Mouse (Mus musculus) intestine, embryonic 15.5 days (tissue): ENCODE measurements around the gene Ppox. TPM values are rescaled to one million over a fixed set of nuclear protein-coding genes. Genes with fewer than 3 reads are reported as not detected.
"Not testable (repeated sequence)": the region's sequence is repeated elsewhere in the genome, so short reads cannot be mapped to it uniquely, and the experiment has no call there.

ENCODE experiments used
- ATAC-seq: fragments of 200-750 bp; cut with Nextera tagmentation; 2 replicates; pipeline ENCODE4 v1.8.0; 2017; ENCODE audit warnings: moderate TSS enrichment, moderate library complexity
- H3K27ac ChIP-seq: fragments of 300-500 bp; sonication (generic); 2 replicates; pipeline ENCODE4 v1.5.1; 2015; ENCODE audit warnings: mild to moderate bottlenecking, inconsistent platforms
- H3K27me3 ChIP-seq: fragments of 300-500 bp; sonication (generic); replicated peaks from 2 replicates; pipeline ENCODE4 v1.6.1; 2015; ENCODE audit warnings: inconsistent platforms
- H3K36me3 ChIP-seq: fragments of 300-500 bp; sonication (generic); 2 replicates; pipeline ENCODE4 v1.6.1; 2015; ENCODE audit warnings: inconsistent platforms
- H3K4me1 ChIP-seq: fragments of 300-500 bp; sonication (generic); replicated peaks from 2 replicates; pipeline ENCODE4 v1.6.1; 2015; ENCODE audit warnings: inconsistent platforms
- H3K4me2 ChIP-seq: fragments of 300-500 bp; sonication (generic); replicated peaks from 2 replicates; pipeline ENCODE4 v1.6.1; 2015; ENCODE audit warnings: mild to moderate bottlenecking, inconsistent platforms
- H3K4me3 ChIP-seq: fragments of 300-500 bp; sonication (generic); replicated peaks from 2 replicates; pipeline ENCODE4 v1.5.1; 2015; ENCODE audit warnings: inconsistent platforms
- H3K9ac ChIP-seq: fragments of 300-500 bp; sonication (generic); 2 replicates; pipeline ENCODE4 v1.6.1; 2015; ENCODE audit warnings: inconsistent platforms
- H3K9me3 ChIP-seq: fragments of 300-500 bp; sonication (generic); 2 replicates; pipeline ENCODE4 v1.6.1; 2016; ENCODE audit warnings: inconsistent platforms
- WGBS: fragments of 180-500 bp; shearing (Covaris S2); methylation state at CpG from one replicate; pipeline ENCODE4 v1.1.7; 2015; 5-methylcytosine and 5-hydroxymethylcytosine counted together
- polyA plus RNA-seq: library from polyadenylated mRNA; unstranded; fragments of >200 nt; fragmentation: Nextera tagmentation; extraction: Ambion mirVana; gene quantifications from 2 replicates; pipeline ENCODE4 v1.2.1, GENCODE M21; 2015

Gene Ppox
- polyA plus RNA-seq, 1 experiment from 2014 or later, result 38.7 TPM

GRCm38 (mm10) chr1:171306157-171306556, 25.2 kb upstream of the Ppox start:
- WGBS, result 74% methylated on average over 5 of the region's 5 CpGs

DNA sequence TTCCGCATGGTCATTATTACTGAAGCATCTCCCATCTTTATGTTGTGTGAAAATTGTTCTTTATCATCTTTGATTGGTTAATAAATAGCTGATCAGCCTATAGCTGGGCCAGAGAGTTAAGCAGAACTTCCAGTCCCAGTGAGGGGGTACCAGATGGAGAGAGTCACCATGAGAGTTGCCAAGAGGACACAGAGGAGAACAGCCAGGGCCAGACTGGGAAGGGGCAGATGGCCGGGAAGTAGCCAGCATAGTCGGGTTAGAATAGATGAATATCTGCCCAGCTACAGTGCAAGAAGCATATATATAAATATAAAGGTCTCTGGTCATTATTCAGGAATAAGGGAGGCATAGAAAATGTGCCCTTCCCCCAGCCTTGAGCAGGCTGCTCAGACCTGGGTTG, 17.2 kb upstream of the Ppox start:
- H3K4me3 ChIP-seq, result no peak overlapping the region
- no peaks in the 10 kb centered on the region for H3K27me3 ChIP-seq
- peaks cover 3% of the 10 kb centered on the region; the same call in 1 of the 2 replicates for H3K4me1 ChIP-seq
- no peak overlapping the region for H3K4me2 ChIP-seq
- WGBS, result 55% methylated on average over 3 of the region's 3 CpGs
- no peaks in the 10 kb centered on the region for H3K9me3 ChIP-seq
- H3K36me3 ChIP-seq, result no peaks in the 10 kb centered on the region
- ATAC-seq, result no peak
- H3K27ac ChIP-seq, result no peak overlapping the region
- no peak overlapping the region for H3K9ac ChIP-seq

More at GRCm38 (mm10) chr1:171306157-171306556, 25.2 kb upstream of the Ppox start:
- H3K9me3 ChIP-seq, H3K4me3 ChIP-seq, H3K27ac ChIP-seq, H3K9ac ChIP-seq, ATAC-seq, H3K27me3 ChIP-seq, H3K36me3 ChIP-seq, H3K4me2 ChIP-seq, H3K4me1 ChIP-seq: not testable (repeated sequence)

GRCm38 (mm10) chr1:171295063-171295402, 14.0 kb upstream of the Ppox start:
- Histone ChIP-seq H3K27ac (peak overlapping the region; percentile 97), H3K27me3 (no peaks in the 10 kb centered on the region), H3K9ac (no peak overlapping the region), H3K36me3 (peaks cover under 1% of the 10 kb centered on the region; the same call in 1 of the 2 replicates), H3K9me3 (no peaks in the 10 kb centered on the region), H3K4me3 (peak overlapping the region; percentile 71), H3K4me1 (peaks cover 3% of the 10 kb centered on the region; the same call in 1 of the 2 replicates), H3K4me2 (peak overlapping the region; percentile 66)
- 13% methylated on average over 3 of the region's 3 CpGs for WGBS
- peak; percentile 26 for ATAC-seq

- H3K4me2 ChIP-seq, result peak within 1 kb of the TSS; percentile 66
- peak within 1 kb of the TSS; percentile 97 for H3K27ac ChIP-seq
- peak within 1 kb of the TSS; percentile 71 for H3K4me3 ChIP-seq
- no peaks in the 10 kb centered on the region for H3K9me3 ChIP-seq
- H3K36me3 ChIP-seq, result peaks cover 6% of the 10 kb centered on the region; the same call in 1 of the 2 replicates
- peak within 1 kb of the TSS; percentile 78 for H3K9ac ChIP-seq
- under 1% methylated on average over 42 of the region's 42 CpGs for WGBS
- peaks cover 3% of the 10 kb centered on the region; the same call in 1 of the 2 replicates for H3K4me1 ChIP-seq
- peak; percentile 90 for ATAC-seq
- no peaks in the 10 kb centered on the region for H3K27me3 ChIP-seq
Observed at GRCm38 (mm10) chr1:171294298-171295062, 13.5 kb upstream of the Ppox start, which contains the start of gene Ufc1. TSS of gene Ufc1 (minus strand) at chr1:171295024.

DNA sequence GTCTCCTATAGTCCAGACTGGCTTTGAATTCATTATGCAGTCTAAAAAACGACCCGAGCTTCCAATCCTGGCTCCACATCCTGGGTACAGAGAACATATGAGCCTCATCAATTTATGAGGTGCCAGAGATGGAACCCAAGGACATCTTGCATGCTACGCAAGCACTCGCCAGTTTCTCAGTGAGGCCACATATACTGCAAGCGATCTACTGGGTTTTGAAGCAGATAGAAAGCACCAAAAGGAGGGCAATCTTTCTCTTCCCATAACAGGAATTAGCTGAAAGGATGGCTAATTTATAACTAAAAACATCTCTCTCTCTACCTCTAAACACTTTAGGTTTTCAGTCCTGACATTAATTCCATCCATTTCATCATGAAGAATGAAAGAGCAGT, 12.9 kb upstream of the Ppox start:
- H3K9ac ChIP-seq, result peak overlapping the region; percentile 78
- peaks cover 10% of the 10 kb centered on the region; the same call in 1 of the 2 replicates for H3K36me3 ChIP-seq
- peaks cover 3% of the 10 kb centered on the region; the same call in 1 of the 2 replicates for H3K4me1 ChIP-seq
- peak overlapping the region; percentile 71 for H3K4me3 ChIP-seq
- no peak for ATAC-seq
- peak overlapping the region; percentile 66 for H3K4me2 ChIP-seq
- H3K27me3 ChIP-seq, result no peaks in the 10 kb centered on the region
- peak overlapping the region; percentile 97; the same call in 1 of the 2 replicates for H3K27ac ChIP-seq
- H3K9me3 ChIP-seq, result no peaks in the 10 kb centered on the region
- WGBS, result 33% methylated on average over 5 of the region's 5 CpGs

- Histone ChIP-seq H3K27me3 (no peaks in the 10 kb centered on the region), H3K4me1 (peaks cover 3% of the 10 kb centered on the region; the same call in 1 of the 2 replicates), H3K27ac (no peak overlapping the region), H3K4me2 (peak overlapping the region; percentile 66), H3K4me3 (no peak overlapping the region), H3K36me3 (peaks cover 15% of the 10 kb centered on the region; the same call in 1 of the 2 replicates), H3K9ac (no peak overlapping the region), H3K9me3 (no peaks in the 10 kb centered on the region)
- no peak for ATAC-seq
- 84% methylated on average over 3 of the region's 3 CpGs for WGBS
Observed at GRCm38 (mm10) chr1:171293351-171293750, 12.4 kb upstream of the Ppox start.

DNA sequence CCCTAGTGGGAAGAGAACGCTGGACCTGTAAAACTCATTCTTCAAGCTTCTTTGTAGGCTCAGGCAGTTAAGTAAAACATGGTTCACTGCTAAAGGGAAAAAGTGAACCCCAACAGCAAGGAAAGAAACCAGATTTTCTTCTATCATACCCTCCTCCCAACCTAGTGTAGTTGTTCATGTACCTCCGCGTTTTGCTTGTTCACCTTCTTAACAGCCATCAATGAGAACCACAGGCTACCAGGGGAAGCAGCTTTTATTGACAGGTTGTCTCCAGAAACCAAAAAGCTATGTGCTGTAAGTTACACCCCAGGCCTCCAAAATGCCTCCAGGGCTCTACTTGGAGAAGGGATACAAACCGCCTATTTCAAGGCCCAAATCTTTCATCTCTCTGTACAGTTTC, 7.3 kb upstream of the Ppox start:
- peaks cover 16% of the 10 kb centered on the region for H3K4me1 ChIP-seq
- H3K27me3 ChIP-seq, result no peaks in the 10 kb centered on the region
- H3K36me3 ChIP-seq, result peaks cover 25% of the 10 kb centered on the region; the same call in 1 of the 2 replicates
- peak overlapping the region; percentile 81 for H3K4me2 ChIP-seq
- ATAC-seq, result no peak
- H3K27ac ChIP-seq, result peak overlapping the region; percentile 18; the same call in 1 of the 2 replicates
- H3K9me3 ChIP-seq, result no peaks in the 10 kb centered on the region
- no peak overlapping the region for H3K9ac ChIP-seq
- H3K4me3 ChIP-seq, result peak overlapping the region; percentile 99; the same call in 1 of the 2 replicates
- 65% methylated on average over 4 of the region's 4 CpGs for WGBS

GRCm38 (mm10) chr1:171287136-171288081, 6.4 kb upstream of the Ppox start, which contains the start of gene Usp21:
TSS of gene Usp21 (minus strand) at chr1:171287991.
- ATAC-seq, result peak; percentile 96

GRCm38 (mm10) chr1:171286517-171286916, 5.5 kb upstream of the Ppox start:
- no peak overlapping the region for H3K27ac ChIP-seq
- peaks cover 32% of the 10 kb centered on the region for H3K36me3 ChIP-seq
- H3K9me3 ChIP-seq, result no peaks in the 10 kb centered on the region
- peak overlapping the region; percentile 99; the same call in 1 of the 2 replicates for H3K4me3 ChIP-seq
- H3K9ac ChIP-seq, result peak overlapping the region; percentile 2; the same call in 1 of the 2 replicates
- no peaks in the 10 kb centered on the region for H3K27me3 ChIP-seq
- no peak for ATAC-seq
- H3K4me2 ChIP-seq, result peak overlapping the region; percentile 81; the same call in 1 of the 2 replicates
- peaks cover 22% of the 10 kb centered on the region for H3K4me1 ChIP-seq
- WGBS, result 87% methylated on average over 19 of the region's 19 CpGs

More at GRCm38 (mm10) chr1:171287136-171288081, 6.4 kb upstream of the Ppox start, which contains the start of gene Usp21:
- Histone ChIP-seq H3K9me3 (no peaks in the 10 kb centered on the region), H3K9ac (peak within 1 kb of the TSS; percentile 95), H3K27me3 (no peaks in the 10 kb centered on the region), H3K36me3 (peaks cover 28% of the 10 kb centered on the region), H3K4me2 (peak within 1 kb of the TSS; percentile 81), H3K4me3 (peak within 1 kb of the TSS; percentile 99), H3K4me1 (peaks cover 15% of the 10 kb centered on the region), H3K27ac (peak within 1 kb of the TSS; percentile 91)
- WGBS, result under 1% methylated on average over 49 of the region's 49 CpGs

- Histone ChIP-seq H3K4me3 (no peak overlapping the region), H3K27ac (0 out of 2 replicates have a peak overlapping the region, but pooled peaks have one; percentile 3), H3K36me3 (peaks cover 32% of the 10 kb centered on the region), H3K4me1 (peaks cover 26% of the 10 kb centered on the region), H3K27me3 (no peaks in the 10 kb centered on the region), H3K4me2 (peak overlapping the region; percentile 6; the same call in 1 of the 2 replicates), H3K9ac (no peak overlapping the region), H3K9me3 (no peaks in the 10 kb centered on the region)
- 87% methylated on average over 20 of the region's 20 CpGs for WGBS
- ATAC-seq, result no peak
Observed at GRCm38 (mm10) chr1:171285096-171285892, 4.3 kb upstream of the Ppox start.

DNA sequence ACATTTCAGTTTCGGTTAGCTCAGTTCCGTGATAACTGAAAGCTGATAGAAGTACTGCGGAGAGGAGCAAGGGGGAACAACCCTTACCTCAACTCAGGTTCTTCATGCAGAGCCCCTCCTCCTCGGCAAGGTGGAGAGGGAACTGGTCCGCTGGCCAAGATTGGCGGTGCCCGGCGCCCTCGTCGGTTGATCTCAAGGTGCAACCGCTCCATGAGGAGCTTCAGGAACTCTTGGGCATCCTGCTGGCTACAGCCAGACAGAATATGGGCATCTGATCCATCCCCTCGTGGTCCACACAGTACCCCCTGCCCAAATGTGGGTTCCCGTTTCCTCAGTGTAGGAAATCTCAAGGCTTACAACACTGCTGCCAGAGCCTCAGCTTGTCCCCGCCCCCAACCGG, 3.5 kb upstream of the Ppox start:
- peak overlapping the region; percentile 6; the same call in 1 of the 2 replicates for H3K4me2 ChIP-seq
- peaks cover 33% of the 10 kb centered on the region for H3K4me1 ChIP-seq
- 91% methylated on average over 15 of the region's 15 CpGs for WGBS

More for the DNA sequence above, 3.5 kb upstream of the Ppox start:
- Histone ChIP-seq H3K27me3 (no peaks in the 10 kb centered on the region), H3K9ac (no peak overlapping the region), H3K36me3 (peaks cover 27% of the 10 kb centered on the region), H3K9me3 (no peaks in the 10 kb centered on the region), H3K27ac (no peak overlapping the region), H3K4me3 (no peak overlapping the region)
- ATAC-seq, result no peak
